Mouse (Mus musculus) kidney, adult 2 months (tissue): ENCODE measurements around the gene 2010300C02Rik.

Experiments
- CTCF ChIP-seq: fragments of 200-500 bp; conservative IDR thresholded peaks from 2 replicates; pipeline ENCODE4 v1.5.1; 2011; ENCODE audit warnings: low read depth, mild to moderate bottlenecking, control low read depth, low read length, moderate library complexity, mixed read lengths; ENCODE audit not compliant: insufficient read depth, insufficient read length
- POLR2A ChIP-seq: fragments of 200-500 bp; IDR thresholded peaks from one replicate; pipeline ENCODE4 v1.6.1; 2011; ENCODE audit warnings: low read depth, low read length, control low read depth

- TF ChIP-seq POLR2A (no peak), CTCF (no peak)
Observed at GRCm38 (mm10) chr1:37622049-37622448, 97.8 kb downstream of the 2010300C02Rik start.
